12 mouse cellular contexts compared by ENCODE assay signal in genomic region chr1:120974661-120975060, GRCm38 (mm10).
DNase-seq lines count a peak whose midpoint lies in the region; ATAC-seq lines count a peak whose summit lies in the region.
"Had no signal": no experiment of that assay in that cellular context is flagged by ENCODE, and none has a peak within 500 bp of the region (broad histone marks: within the 10 kb centered on the region; RNA-seq: fewer than 3 reads in every experiment).

No protein-coding gene starts in this region.

- no peaks in the 10 kb centered on the region for H3K27me3 ChIP-seq in heart, embryonic 12.5 days (replicated peaks)
- no peaks in the 10 kb centered on the region for H3K27me3 ChIP-seq in kidney, embryonic 15.5 days
- H3K27me3 ChIP-seq: liver, embryonic 12.5 days; midbrain, embryonic 12.5 days had no signal

- WGBS in heart, embryonic 12.5 days = 66% methylated on average over 1 of the region's 1 CpGs
- WGBS in kidney, embryonic 15.5 days = 75% methylated on average over 1 of the region's 1 CpGs

- H3K36me3 ChIP-seq in heart, embryonic 12.5 days = no peaks in the 10 kb centered on the region
- no peaks in the 10 kb centered on the region for H3K36me3 ChIP-seq in kidney, embryonic 15.5 days
- H3K36me3 ChIP-seq: liver, embryonic 12.5 days; midbrain, embryonic 12.5 days had no signal

- intact Hi-C loops in gastrocnemius, postnatal 36 days (cut with DNase I) = no loop called here

- no peak overlapping the region for H3K9ac ChIP-seq in heart, embryonic 12.5 days
- H3K9ac ChIP-seq in kidney, embryonic 15.5 days = no peak overlapping the region
- H3K9ac ChIP-seq: liver, embryonic 12.5 days; midbrain, embryonic 12.5 days had no signal

- H3K4me2 ChIP-seq in heart, embryonic 12.5 days = no peak overlapping the region
- H3K4me2 ChIP-seq in kidney, embryonic 15.5 days = no peak overlapping the region
- H3K4me2 ChIP-seq: liver, embryonic 12.5 days; midbrain, embryonic 12.5 days had no signal

- no peak overlapping the region for H3K4me3 ChIP-seq in heart, embryonic 12.5 days
- H3K4me3 ChIP-seq in kidney, embryonic 15.5 days (replicated peaks) = no peak overlapping the region
- H3K4me3 ChIP-seq: erythroblast, embryonic 14.5 days; liver, embryonic 12.5 days; midbrain, embryonic 12.5 days had no signal

- H3K4me1 ChIP-seq in heart, embryonic 12.5 days (replicated peaks) = no peaks in the 10 kb centered on the region
- no peaks in the 10 kb centered on the region for H3K4me1 ChIP-seq in kidney, embryonic 15.5 days
- H3K4me1 ChIP-seq: liver, embryonic 12.5 days; midbrain, embryonic 12.5 days had no signal

- no peaks in the 10 kb centered on the region for H3K9me3 ChIP-seq in heart, embryonic 12.5 days (replicated peaks)
- no peaks in the 10 kb centered on the region for H3K9me3 ChIP-seq in kidney, embryonic 15.5 days (replicated peaks)
- H3K9me3 ChIP-seq: liver, embryonic 12.5 days; midbrain, embryonic 12.5 days had no signal

- DNase-seq in heart, adult 18-20 months = peak; percentile 28 to 34
- peak; percentile 75 for DNase-seq in adipocyte (ENCODE audit: low spot score)
- DNase-seq in gastrocnemius, postnatal 36 days = peak; percentile 30 to 34
- DNase-seq in lung, postnatal 10 days = peak; percentile 72
- DNase-seq in yolk sac, embryonic 10.5 days (ENCODE audit: low spot score) = no peak
- DNase-seq in left cerebral cortex, adult 8-10 months (ENCODE audit: low spot score in 2 of 2) = no peak
- DNase-seq: cerebellum, adult 9-10 months had no signal

- ATAC-seq in heart, embryonic 12.5 days (ENCODE audit: insufficient number of reproducible peaks, low FRiP score) = no peak
- no peak for ATAC-seq in kidney, embryonic 15.5 days (replicated peaks; ENCODE audit: low FRiP score)
- ATAC-seq: liver, embryonic 12.5 days had no signal

- no peak overlapping the region for H3K27ac ChIP-seq in heart, embryonic 12.5 days (ENCODE audit: poor library complexity, severe bottlenecking)
- no peak overlapping the region for H3K27ac ChIP-seq in kidney, embryonic 15.5 days
- H3K27ac ChIP-seq: liver, embryonic 12.5 days; midbrain, embryonic 12.5 days had no signal

Comparison
In these comparisons a context has a peak if more than half of its experiments do, and no peak if none do; other contexts are left out.
1. DNase-seq: peak in heart, adult 18-20 months (2 of 2), adipocyte (single experiment), gastrocnemius, postnatal 36 days (2 of 2) and lung, postnatal 10 days (single experiment); none in yolk sac, embryonic 10.5 days (single experiment) and left cerebral cortex, adult 8-10 months (0 of 2).